Mouse (Mus musculus): ENCODE results near the gene Usb1. TPM values are rescaled to one million over a fixed set of nuclear protein-coding genes. Genes with fewer than 3 reads are reported as not detected.

Usb1 gene
- polyA plus RNA-seq, 1 experiment from 2014 or later = 46.3 TPM

DNA sequence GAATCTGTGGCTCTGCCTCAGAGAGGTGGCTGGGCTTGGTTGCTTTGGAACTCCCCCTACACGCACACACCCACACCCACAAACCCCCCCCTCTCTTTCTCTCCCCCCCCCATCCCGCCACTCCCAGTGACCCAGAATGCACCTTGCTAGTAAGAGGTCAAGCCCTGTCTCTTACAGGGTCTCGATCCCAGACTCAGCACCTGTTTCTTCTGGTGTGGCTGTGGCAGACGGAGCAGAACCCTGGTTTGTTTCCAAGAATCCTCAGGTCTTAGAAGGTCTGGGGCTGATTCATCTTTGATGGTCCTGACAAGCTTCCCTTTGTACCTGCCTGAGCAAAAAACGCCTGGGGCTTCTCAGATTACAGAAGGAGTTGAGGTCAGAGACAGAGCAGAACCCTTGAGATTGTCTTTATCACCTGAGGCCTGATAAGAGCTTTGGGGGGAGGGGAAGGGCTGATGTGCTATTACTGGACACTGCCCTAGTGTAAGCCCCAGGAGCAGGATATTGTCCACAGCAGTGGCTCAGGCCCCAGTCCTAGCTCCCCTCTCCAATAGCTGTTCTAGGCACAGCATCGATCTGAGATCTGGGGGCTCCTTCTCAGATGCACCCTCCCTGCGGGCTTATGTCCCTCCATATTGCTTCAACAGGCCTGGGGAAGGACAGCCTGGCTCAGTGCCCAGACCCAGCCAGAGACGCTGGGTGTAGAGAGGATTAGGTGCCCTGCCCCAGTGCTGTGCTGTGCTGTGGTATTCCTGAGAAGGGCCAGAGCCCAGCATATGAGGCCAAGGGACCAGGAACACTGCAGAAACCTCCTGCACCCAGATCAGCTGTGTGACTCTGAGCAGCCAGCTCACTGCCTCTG, 26.7 kb downstream of the Usb1 start:
- Histone ChIP-seq H3K4me3 (replicated peaks) (no peak overlapping the region), H3K9me3 (replicated peaks) (no peaks in the 10 kb centered on the region), H3K27me3 (peaks cover 5% of the 10 kb centered on the region; the same call in 1 of the 2 replicates), H3K4me2 (replicated peaks) (no peak overlapping the region), H3K9ac (no peak overlapping the region), H3K27ac (replicated peaks) (no peak overlapping the region), H3K36me3 (no peaks in the 10 kb centered on the region), H3K4me1 (peaks cover 25% of the 10 kb centered on the region)
- WGBS = 37% methylated on average over 7 of the region's 8 CpGs
- ATAC-seq (ENCODE audit: insufficient number of reproducible peaks, low FRiP score, low TSS enrichment, low read depth) = 0 out of 2 replicates have a peak, but pooled peaks have one; percentile 17

DNA sequence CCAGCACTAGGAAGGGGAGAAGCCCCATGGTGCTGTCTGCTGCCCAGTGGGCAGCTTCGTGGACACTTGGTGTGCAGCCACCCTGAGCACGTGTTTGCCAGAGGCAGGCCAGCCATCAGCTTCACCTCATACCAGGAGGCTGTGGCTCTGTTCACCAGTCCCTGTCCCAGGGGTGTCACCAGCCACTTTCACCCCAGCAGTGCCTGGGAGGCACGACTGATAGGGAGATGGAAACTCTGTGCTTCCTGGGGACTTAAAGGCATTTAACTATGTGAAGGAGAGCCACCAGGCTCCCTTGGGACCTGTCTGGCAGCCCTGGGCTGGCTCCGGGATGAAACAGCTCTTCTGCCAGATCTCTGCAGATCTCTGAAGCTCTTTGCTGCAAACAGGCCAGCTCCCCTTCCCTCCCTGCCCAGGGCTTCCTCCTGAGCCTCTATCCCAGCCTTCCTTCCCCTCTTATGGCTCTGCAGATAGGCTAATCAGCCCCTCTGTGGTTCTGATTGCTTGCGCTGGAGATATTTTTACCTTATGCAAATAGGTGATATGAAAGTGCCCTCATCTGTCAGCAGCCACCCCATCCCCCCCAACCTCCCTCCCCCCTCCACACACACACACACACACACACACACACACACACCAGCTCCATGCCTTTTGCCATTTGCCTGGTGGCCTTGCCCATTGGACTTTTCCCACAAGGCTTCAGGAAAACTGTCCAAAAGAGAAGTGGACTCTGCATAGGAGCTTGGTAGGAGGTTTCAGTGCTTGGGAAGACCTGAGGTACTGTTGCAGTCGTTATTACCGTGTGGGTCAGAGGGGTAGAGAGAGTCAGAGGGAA, 28.3 kb downstream of the Usb1 start:
- 47% methylated on average over 7 of the region's 7 CpGs for WGBS
- no peak overlapping the region for H3K27ac ChIP-seq (replicated peaks)
- ATAC-seq (ENCODE audit: insufficient number of reproducible peaks, low FRiP score, low TSS enrichment, low read depth) = no peak
- no peaks in the 10 kb centered on the region for H3K27me3 ChIP-seq
- H3K4me3 ChIP-seq (replicated peaks) = no peak overlapping the region
- H3K9ac ChIP-seq = no peak overlapping the region
- H3K36me3 ChIP-seq = no peaks in the 10 kb centered on the region
- no peaks in the 10 kb centered on the region for H3K9me3 ChIP-seq (replicated peaks)
- H3K4me1 ChIP-seq = peaks cover 24% of the 10 kb centered on the region; the same call in 1 of the 2 replicates
- no peak overlapping the region for H3K4me2 ChIP-seq (replicated peaks)

DNA sequence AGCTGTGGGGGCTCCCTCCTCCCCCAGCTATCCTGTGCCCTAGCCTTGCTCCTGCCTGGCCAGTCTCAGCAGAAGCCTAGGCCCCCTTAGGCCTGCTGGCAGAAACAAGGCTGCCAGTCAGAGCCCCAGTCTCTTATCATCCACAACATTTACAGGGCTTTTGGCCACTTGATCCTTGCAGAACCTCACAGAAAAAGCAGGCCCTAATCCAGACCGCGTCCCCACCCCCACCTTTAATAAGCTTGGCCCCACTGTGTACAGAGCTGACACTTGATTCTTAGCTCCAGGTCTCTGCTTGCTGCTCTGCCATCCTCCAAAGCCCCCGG, 28.9 kb downstream of the Usb1 start:
- no peak overlapping the region for H3K9ac ChIP-seq
- no peaks in the 10 kb centered on the region for H3K36me3 ChIP-seq
- no peaks in the 10 kb centered on the region for H3K27me3 ChIP-seq
- no peaks in the 10 kb centered on the region for H3K9me3 ChIP-seq (replicated peaks)
- no peak for ATAC-seq (ENCODE audit: insufficient number of reproducible peaks, low FRiP score, low TSS enrichment, low read depth)
- no peak overlapping the region for H3K27ac ChIP-seq (replicated peaks)
- 48% methylated on average over 3 of the region's 3 CpGs for WGBS
- H3K4me2 ChIP-seq (replicated peaks) = no peak overlapping the region
- H3K4me1 ChIP-seq = peaks cover 24% of the 10 kb centered on the region; the same call in 1 of the 2 replicates
- no peak overlapping the region for H3K4me3 ChIP-seq (replicated peaks)

DNA sequence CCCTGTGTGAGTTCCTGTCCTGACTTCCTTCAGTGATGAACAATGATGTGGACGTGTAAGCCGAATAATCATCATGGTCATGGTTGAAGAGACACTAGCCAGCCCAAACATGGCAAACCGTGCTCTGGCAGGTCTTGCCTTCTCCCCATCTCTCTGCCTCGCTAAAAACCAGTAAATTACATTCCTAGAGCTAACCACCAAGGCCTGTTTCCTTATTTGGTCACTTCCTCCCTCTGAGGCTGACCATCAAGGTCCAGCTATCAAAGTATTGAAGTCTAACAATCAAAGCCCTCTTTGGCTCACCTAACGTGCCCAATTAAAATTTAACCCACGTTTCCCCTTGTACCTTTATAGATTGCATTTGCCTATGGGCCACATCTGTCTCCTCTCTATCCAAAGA, 30.2 kb downstream of the Usb1 start:
- Histone ChIP-seq H3K27me3 (no peaks in the 10 kb centered on the region), H3K27ac (replicated peaks) (no peak overlapping the region), H3K4me1 (peaks cover 24% of the 10 kb centered on the region; the same call in 1 of the 2 replicates), H3K4me2 (replicated peaks) (no peak overlapping the region), H3K36me3 (no peaks in the 10 kb centered on the region), H3K9ac (no peak overlapping the region), H3K9me3 (replicated peaks) (no peaks in the 10 kb centered on the region), H3K4me3 (replicated peaks) (no peak overlapping the region)
- 67% methylated on average over 6 of the region's 6 CpGs for WGBS
- no peak for ATAC-seq (ENCODE audit: insufficient number of reproducible peaks, low FRiP score, low TSS enrichment, low read depth)

DNA sequence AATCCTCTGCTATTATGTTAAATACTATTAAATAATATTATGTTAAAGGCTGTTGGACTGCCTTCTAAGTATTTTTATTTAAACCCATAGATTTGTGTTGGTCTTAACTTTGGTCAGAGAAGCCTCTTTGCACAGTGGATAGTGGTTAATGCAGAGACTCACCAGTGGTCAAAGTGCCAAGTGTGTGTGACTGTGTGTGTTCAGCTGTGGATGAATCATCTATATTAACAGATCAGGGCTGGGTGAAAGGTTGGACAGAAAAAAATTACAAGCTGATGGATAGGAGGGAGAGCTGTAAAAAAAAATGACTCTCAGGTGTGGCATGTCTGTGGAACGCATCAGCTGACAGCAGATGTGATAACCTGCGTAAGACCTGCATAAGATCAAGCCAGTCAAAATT, 31.8 kb downstream of the Usb1 start:
- ATAC-seq (ENCODE audit: insufficient number of reproducible peaks, low FRiP score, low TSS enrichment, low read depth) = no peak
- Histone ChIP-seq H3K9me3 (replicated peaks) (no peaks in the 10 kb centered on the region), H3K27me3 (no peaks in the 10 kb centered on the region), H3K9ac (no peak overlapping the region), H3K27ac (replicated peaks) (no peak overlapping the region), H3K4me1 (peaks cover 20% of the 10 kb centered on the region; the same call in 1 of the 2 replicates), H3K4me3 (replicated peaks) (no peak overlapping the region), H3K4me2 (replicated peaks) (no peak overlapping the region), H3K36me3 (no peaks in the 10 kb centered on the region)
- WGBS = 93% methylated on average over 2 of the region's 2 CpGs

DNA sequence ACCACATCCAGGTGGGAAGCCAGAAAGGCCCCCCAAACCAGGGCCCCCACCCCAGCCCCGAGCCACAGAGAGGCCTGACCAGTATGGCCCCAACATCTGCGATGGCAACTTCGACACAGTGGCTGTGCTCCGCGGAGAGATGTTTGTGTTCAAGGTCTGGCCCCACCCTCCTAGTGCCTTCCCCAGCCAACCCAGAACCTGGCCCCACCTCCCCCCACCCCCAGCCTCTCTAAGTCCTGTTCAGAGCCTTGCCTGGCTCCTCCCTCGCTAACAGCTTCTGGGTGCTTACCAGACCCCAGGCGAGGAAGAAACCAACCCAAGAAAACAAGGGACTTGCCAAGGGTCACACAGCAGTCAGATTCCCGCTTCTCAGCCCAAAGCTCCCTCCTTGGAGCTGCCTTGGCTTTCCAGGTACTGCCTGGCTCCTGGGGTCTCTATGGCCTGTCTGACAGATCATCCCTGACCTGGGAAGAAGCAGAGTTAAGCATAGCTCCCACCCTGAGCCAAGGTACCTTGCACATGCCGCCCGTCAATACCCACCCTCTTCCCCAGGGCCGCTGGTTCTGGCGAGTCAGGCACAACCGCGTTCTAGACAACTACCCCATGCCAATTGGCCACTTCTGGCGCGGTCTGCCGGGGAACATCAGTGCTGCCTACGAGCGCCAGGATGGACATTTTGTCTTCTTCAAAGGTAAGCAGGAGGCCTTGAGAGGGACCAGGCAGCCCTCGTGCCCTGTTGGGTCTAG, 37.7 kb downstream of the Usb1 start:
- 44% methylated on average over 20 of the region's 20 CpGs for WGBS
- H3K4me3 ChIP-seq (replicated peaks) = peak overlapping the region; percentile 32
- H3K36me3 ChIP-seq = no peaks in the 10 kb centered on the region
- H3K27me3 ChIP-seq = no peaks in the 10 kb centered on the region
- peak; percentile 69 for ATAC-seq (ENCODE audit: insufficient number of reproducible peaks, low FRiP score, low TSS enrichment, low read depth)
- no peak overlapping the region for H3K27ac ChIP-seq (replicated peaks)
- H3K9ac ChIP-seq = no peak overlapping the region
- H3K4me1 ChIP-seq = peaks cover 22% of the 10 kb centered on the region; the same call in 1 of the 2 replicates
- H3K9me3 ChIP-seq (replicated peaks) = no peaks in the 10 kb centered on the region
- H3K4me2 ChIP-seq (replicated peaks) = peak overlapping the region; percentile 55

DNA sequence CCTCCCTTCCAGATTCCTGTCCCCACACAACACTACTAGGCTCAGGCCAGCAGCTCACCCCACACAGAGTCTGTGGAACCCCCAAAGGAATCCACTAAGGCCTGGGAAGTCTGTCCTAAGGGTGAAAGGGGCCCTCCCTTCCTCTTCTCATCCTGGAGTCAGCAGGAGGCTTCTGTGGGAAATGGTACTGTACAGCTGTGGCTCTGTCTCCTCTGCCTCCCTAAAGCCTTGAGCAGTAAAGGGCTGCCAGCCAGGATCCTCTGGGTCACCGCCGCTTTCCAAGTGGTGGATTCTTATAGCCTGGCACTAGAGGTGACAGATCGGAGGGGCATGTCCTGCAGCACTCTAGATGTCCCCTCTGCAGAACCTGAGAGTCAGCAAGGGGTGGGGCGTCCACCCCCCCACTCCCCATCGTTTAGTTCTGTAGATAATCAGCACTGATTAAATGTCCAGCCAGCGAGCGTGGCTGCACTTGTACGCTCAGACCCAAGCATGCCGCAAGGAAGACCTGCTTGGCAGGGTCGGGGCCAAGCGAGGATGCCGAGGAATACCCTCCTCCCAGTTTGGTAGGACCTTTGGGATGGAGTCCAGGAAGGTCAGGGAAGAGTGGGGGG, 41.4 kb downstream of the Usb1 start:
- WGBS = 64% methylated on average over 12 of the region's 12 CpGs
- no peak overlapping the region for H3K4me2 ChIP-seq (replicated peaks)
- ATAC-seq (ENCODE audit: insufficient number of reproducible peaks, low FRiP score, low TSS enrichment, low read depth) = no peak

DNA sequence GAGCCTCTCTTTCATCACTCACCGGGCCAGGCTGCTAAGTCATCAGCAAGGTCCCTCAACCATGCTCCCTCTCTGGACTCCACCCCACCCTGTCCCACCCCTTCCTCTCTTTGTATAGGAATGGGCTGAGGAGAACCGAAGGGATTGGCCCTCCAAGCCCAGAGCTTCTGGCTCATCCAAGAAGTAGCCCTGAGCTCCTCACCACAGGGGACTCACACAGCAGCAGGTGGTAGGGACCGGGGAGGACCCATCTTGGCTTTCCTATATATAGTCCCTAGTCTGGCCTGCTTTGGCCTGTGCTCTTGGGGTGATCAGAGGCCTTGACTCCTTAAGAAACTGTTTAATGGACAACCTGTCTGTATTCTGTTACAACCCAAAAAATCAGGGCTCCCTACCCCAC, 42.3 kb downstream of the Usb1 start:
- Histone ChIP-seq H3K4me3 (replicated peaks) (no peak overlapping the region), H3K9me3 (replicated peaks) (no peaks in the 10 kb centered on the region)
- WGBS = 82% methylated on average over 3 of the region's 3 CpGs

More for the DNA sequence above, 41.4 kb downstream of the Usb1 start:
- Histone ChIP-seq H3K4me3 (replicated peaks) (no peak overlapping the region), H3K4me1 (peaks cover 31% of the 10 kb centered on the region; the same call in 1 of the 2 replicates), H3K27ac (replicated peaks) (no peak overlapping the region), H3K9ac (no peak overlapping the region), H3K27me3 (no peaks in the 10 kb centered on the region), H3K9me3 (replicated peaks) (no peaks in the 10 kb centered on the region), H3K36me3 (no peaks in the 10 kb centered on the region)

DNA sequence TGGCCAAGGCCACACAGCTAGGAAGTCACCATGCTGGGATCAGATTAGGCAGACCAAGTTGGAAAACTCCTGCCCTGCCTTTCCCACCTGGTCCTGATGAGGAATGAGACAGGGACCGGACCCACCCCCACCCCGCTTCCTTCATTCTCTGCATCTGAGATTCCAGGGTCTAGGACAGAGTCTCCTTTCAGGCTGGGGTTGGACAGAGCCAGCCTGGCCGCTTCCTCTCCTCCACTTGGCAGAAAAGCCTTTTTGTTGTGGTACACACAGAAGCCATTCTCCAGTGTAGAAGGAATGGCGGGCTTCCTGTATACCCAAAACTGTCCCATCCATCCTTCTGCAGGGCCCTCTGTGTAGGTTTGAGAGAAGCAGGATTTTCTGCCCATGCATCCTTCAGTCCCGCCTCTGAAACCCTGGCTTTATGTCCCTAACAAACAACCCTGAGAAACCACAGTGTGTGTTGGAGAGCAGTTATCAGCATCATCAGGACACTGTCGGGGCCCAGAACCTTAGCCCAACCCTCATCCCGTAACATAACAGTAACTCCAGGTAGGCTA, 43.4 kb downstream of the Usb1 start:
- 68% methylated on average over 7 of the region's 7 CpGs for WGBS
- no peaks in the 10 kb centered on the region for H3K36me3 ChIP-seq
- no peak for ATAC-seq (ENCODE audit: insufficient number of reproducible peaks, low FRiP score, low TSS enrichment, low read depth)

More for the DNA sequence above, 42.3 kb downstream of the Usb1 start:
- Histone ChIP-seq H3K27me3 (no peaks in the 10 kb centered on the region), H3K27ac (replicated peaks) (no peak overlapping the region), H3K36me3 (no peaks in the 10 kb centered on the region), H3K9ac (no peak overlapping the region), H3K4me2 (replicated peaks) (no peak overlapping the region), H3K4me1 (peaks cover 23% of the 10 kb centered on the region; the same call in 1 of the 2 replicates)
- ATAC-seq (ENCODE audit: insufficient number of reproducible peaks, low FRiP score, low TSS enrichment, low read depth) = no peak

DNA sequence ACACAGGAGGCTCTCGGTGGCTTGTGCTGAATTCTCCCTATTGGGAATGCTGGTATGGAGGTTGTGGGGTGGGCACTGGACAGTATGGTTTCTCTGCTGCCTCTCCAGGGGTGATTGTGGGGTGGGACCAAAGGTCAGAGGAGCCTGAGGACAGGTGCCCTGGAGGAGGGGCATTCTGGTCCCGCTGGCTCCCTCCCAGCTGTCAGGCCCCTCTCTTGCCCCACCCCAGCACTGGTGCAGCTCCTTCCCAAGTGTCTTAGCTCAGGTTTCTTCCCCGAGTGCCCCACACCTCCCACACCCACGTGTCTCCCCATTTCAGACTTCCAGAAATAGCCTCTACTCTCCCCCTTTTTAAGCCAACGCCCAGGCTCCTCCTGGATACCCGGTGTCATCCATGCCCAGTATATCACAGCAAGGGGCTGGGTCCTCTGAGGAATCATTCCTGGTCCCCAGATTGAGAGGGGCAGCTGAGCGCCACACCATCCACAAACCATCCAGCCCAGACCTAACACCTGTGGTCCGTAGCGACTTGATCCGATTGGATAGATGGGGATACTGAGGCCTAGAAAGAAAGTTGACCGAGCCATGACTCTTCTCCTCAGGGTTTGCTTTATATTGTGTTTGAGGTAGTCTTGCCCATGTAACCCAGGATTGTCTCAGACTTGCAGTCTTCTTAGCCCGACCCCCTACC, 44.4 kb downstream of the Usb1 start:
- Histone ChIP-seq H3K9me3 (replicated peaks) (no peaks in the 10 kb centered on the region), H3K27ac (replicated peaks) (no peak overlapping the region), H3K4me1 (peaks cover 16% of the 10 kb centered on the region; the same call in 1 of the 2 replicates), H3K4me3 (replicated peaks) (no peak overlapping the region), H3K36me3 (no peaks in the 10 kb centered on the region), H3K9ac (no peak overlapping the region), H3K27me3 (no peaks in the 10 kb centered on the region), H3K4me2 (replicated peaks) (no peak overlapping the region)
- no peak for ATAC-seq (ENCODE audit: insufficient number of reproducible peaks, low FRiP score, low TSS enrichment, low read depth)
- 74% methylated on average over 12 of the region's 12 CpGs for WGBS

More for the DNA sequence above, 43.4 kb downstream of the Usb1 start:
- Histone ChIP-seq H3K4me2 (replicated peaks) (no peak overlapping the region), H3K9me3 (replicated peaks) (no peaks in the 10 kb centered on the region), H3K4me1 (peaks cover 16% of the 10 kb centered on the region; the same call in 1 of the 2 replicates), H3K27ac (replicated peaks) (no peak overlapping the region), H3K4me3 (replicated peaks) (no peak overlapping the region), H3K27me3 (no peaks in the 10 kb centered on the region), H3K9ac (no peak overlapping the region)

Measured in embryonic facial prominence, embryonic 15.5 days (tissue).